Mouse (Mus musculus): ENCODE results near the gene Rpp38. TPM values are rescaled to one million over a fixed set of nuclear protein-coding genes. Genes with fewer than 3 reads are reported as not detected.

The Rpp38 gene
- polyA plus RNA-seq, 1 experiment from 2014 or later: 19.3 TPM

GRCm38 (mm10) chr2:3284473-3285180 lies 47.8 kb downstream of the Rpp38 start:
- peak overlapping the region; percentile 85 for H3K4me3 ChIP-seq
- peak overlapping the region; percentile 76 for H3K9ac ChIP-seq
- no peak; the same call in 1 of the 2 replicates for ATAC-seq (ENCODE audit: low FRiP score, low read depth)
- H3K27ac ChIP-seq: peak overlapping the region; percentile 84
- peaks cover 19% of the 10 kb centered on the region for H3K4me1 ChIP-seq
- WGBS: under 1% methylated on average over 59 of the region's 60 CpGs
- no peaks in the 10 kb centered on the region for H3K9me3 ChIP-seq
- no peaks in the 10 kb centered on the region for H3K36me3 ChIP-seq
- H3K4me2 ChIP-seq (replicated peaks): peak overlapping the region; percentile 79
- no peaks in the 10 kb centered on the region for H3K27me3 ChIP-seq

- Histone ChIP-seq H3K27ac (peak within 1 kb of the TSS; percentile 91), H3K4me3 (peak within 1 kb of the TSS; percentile 85), H3K27me3 (no peaks in the 10 kb centered on the region), H3K9ac (peak within 1 kb of the TSS; percentile 76), H3K4me2 (replicated peaks) (peak within 1 kb of the TSS; percentile 79), H3K36me3 (no peaks in the 10 kb centered on the region), H3K9me3 (no peaks in the 10 kb centered on the region), H3K4me1 (peaks cover 19% of the 10 kb centered on the region)
- under 1% methylated on average over 88 of the region's 88 CpGs for WGBS
- peak; percentile 97 for ATAC-seq (ENCODE audit: low FRiP score, low read depth)
Observed at GRCm38 (mm10) chr2:3283602-3284472, 48.6 kb downstream of the Rpp38 start, which contains the start of gene Nmt2. Nmt2 (plus strand) TSS chr2:3284212.

- no peak for ATAC-seq (ENCODE audit: low FRiP score, low read depth)
- H3K4me1 ChIP-seq: peaks cover 19% of the 10 kb centered on the region
- no peaks in the 10 kb centered on the region for H3K9me3 ChIP-seq
- peak overlapping the region; percentile 91 for H3K27ac ChIP-seq
- 8% methylated on average over 12 of the region's 12 CpGs for WGBS
- no peaks in the 10 kb centered on the region for H3K27me3 ChIP-seq
- H3K4me2 ChIP-seq (replicated peaks): peak overlapping the region; percentile 79
- H3K4me3 ChIP-seq: peak overlapping the region; percentile 85
- H3K36me3 ChIP-seq: no peaks in the 10 kb centered on the region
- H3K9ac ChIP-seq: peak overlapping the region; percentile 74
Observed at GRCm38 (mm10) chr2:3282866-3283601, 49.4 kb downstream of the Rpp38 start.

- H3K36me3 ChIP-seq: no peaks in the 10 kb centered on the region
- H3K27me3 ChIP-seq: no peaks in the 10 kb centered on the region
- WGBS: 71% methylated on average over 4 of the region's 4 CpGs
- H3K4me2 ChIP-seq (replicated peaks): no peak overlapping the region
- no peak for ATAC-seq (ENCODE audit: low FRiP score, low read depth)
- H3K4me1 ChIP-seq: peaks cover 19% of the 10 kb centered on the region
- H3K27ac ChIP-seq: no peak overlapping the region
- H3K9ac ChIP-seq: no peak overlapping the region
- H3K4me3 ChIP-seq: no peak overlapping the region
- H3K9me3 ChIP-seq: no peaks in the 10 kb centered on the region
Observed at GRCm38 (mm10) chr2:3281311-3281710, 51.1 kb downstream of the Rpp38 start.

Other genes with a start within 250 kb of the Rpp38 start
- 33.7 and 35.6 TPM in 2 replicates for gene Fam171a1, start 218.4 kb downstream of the Rpp38 start, polyA plus RNA-seq (2015; fragmentation: Nextera tagmentation; extraction: Ambion mirVana)
- gene Nmt2, start 48.4 kb downstream of the Rpp38 start, polyA plus RNA-seq (2015; fragmentation: Nextera tagmentation; extraction: Ambion mirVana): 42.0 and 42.1 TPM in 2 replicates
- 0.31 and 0.54 TPM in 2 replicates for gene Acbd7, start 3.5 kb upstream of the Rpp38 start, polyA plus RNA-seq (2015; fragmentation: Nextera tagmentation; extraction: Ambion mirVana)
- gene Olah, start 64.6 kb upstream of the Rpp38 start, polyA plus RNA-seq (2015; fragmentation: Nextera tagmentation; extraction: Ambion mirVana): 0.11 and 0.15 TPM in 2 replicates
- not detected in 2 replicates for gene Meig1, start 90.0 kb upstream of the Rpp38 start, polyA plus RNA-seq (2015; fragmentation: Nextera tagmentation; extraction: Ambion mirVana)
- gene Dclre1c, start 91.5 kb upstream of the Rpp38 start, polyA plus RNA-seq (2015; fragmentation: Nextera tagmentation; extraction: Ambion mirVana): 7.7 TPM in 2 replicates
- gene Suv39h2, start 142.4 kb upstream of the Rpp38 start, polyA plus RNA-seq (2015; fragmentation: Nextera tagmentation; extraction: Ambion mirVana): 20.8 and 22.3 TPM in 2 replicates
- gene Gm45902, start 180.1 kb upstream of the Rpp38 start, polyA plus RNA-seq (2015; fragmentation: Nextera tagmentation; extraction: Ambion mirVana): 5.4 and 5.6 TPM in 2 replicates
- 106 and 109 TPM in 2 replicates for gene Hspa14, start 180.2 kb upstream of the Rpp38 start, polyA plus RNA-seq (2015; fragmentation: Nextera tagmentation; extraction: Ambion mirVana)
- gene Cdnf, start 180.4 kb upstream of the Rpp38 start, polyA plus RNA-seq (2015; fragmentation: Nextera tagmentation; extraction: Ambion mirVana): 0.10 and 0.17 TPM in 2 replicates
- 32.8 and 34.9 TPM in 2 replicates for gene Fam107b, start 237.8 kb upstream of the Rpp38 start, polyA plus RNA-seq (2015; fragmentation: Nextera tagmentation; extraction: Ambion mirVana)

Data from limb, embryonic 13.5 days (tissue).